Mouse (Mus musculus) lung, embryonic 15.5 days (tissue): ENCODE data around the gene Olfr1353. TPM values are rescaled to one million over a fixed set of nuclear protein-coding genes. Genes with fewer than 3 reads are reported as not detected.
"Not testable (repeated sequence)": the region's sequence is repeated elsewhere in the genome, so short reads cannot be mapped to it uniquely, and the experiment has no call there.

Experiments used
- ATAC-seq: fragments of 200-750 bp; cut with Nextera tagmentation; 2 replicates; pipeline ENCODE4 v1.8.0; 2017; ENCODE audit warnings: moderate number of reproducible peaks, borderline replicate concordance; ENCODE audit not compliant: low FRiP score, low TSS enrichment; ENCODE audit errors: extremely low read depth
- H3K27ac ChIP-seq: fragments of 300-500 bp; sonication (generic); 2 replicates; pipeline ENCODE4 v1.5.1; 2015; ENCODE audit warnings: moderate library complexity, mild to moderate bottlenecking, inconsistent platforms
- H3K27me3 ChIP-seq: fragments of 300-500 bp; sonication (generic); 2 replicates; pipeline ENCODE4 v1.6.1; 2015; ENCODE audit warnings: inconsistent platforms
- H3K36me3 ChIP-seq: fragments of 300-500 bp; sonication (generic); 2 replicates; pipeline ENCODE4 v1.6.1; 2015; ENCODE audit warnings: inconsistent platforms
- H3K4me1 ChIP-seq: fragments of 300-500 bp; sonication (generic); 2 replicates; pipeline ENCODE4 v1.6.1; 2015; ENCODE audit warnings: inconsistent platforms
- H3K4me2 ChIP-seq: fragments of 300-500 bp; sonication (generic); 2 replicates; pipeline ENCODE4 v1.6.1; 2015; ENCODE audit warnings: inconsistent platforms, mild to moderate bottlenecking, moderate library complexity
- H3K4me3 ChIP-seq: fragments of 300-500 bp; sonication (generic); 2 replicates; pipeline ENCODE4 v1.5.1; 2015; ENCODE audit warnings: mild to moderate bottlenecking, inconsistent platforms
- H3K9ac ChIP-seq: fragments of 300-500 bp; sonication (generic); 2 replicates; pipeline ENCODE4 v1.6.1; 2015; ENCODE audit warnings: inconsistent platforms
- H3K9me3 ChIP-seq: fragments of 300-500 bp; sonication (generic); 2 replicates; pipeline ENCODE4 v1.6.1; 2016; ENCODE audit warnings: inconsistent platforms
- WGBS: fragments of 180-500 bp; shearing (Covaris S2); methylation state at CpG from one replicate; pipeline ENCODE4 v1.1.7; 2015; 5-methylcytosine and 5-hydroxymethylcytosine counted together
- polyA plus RNA-seq: library from polyadenylated mRNA; unstranded; fragments of >200 nt; fragmentation: Nextera tagmentation; extraction: Ambion mirVana; gene quantifications from 2 replicates; pipeline ENCODE4 v1.2.1, GENCODE M21; 2015

Olfr1353 gene
- polyA plus RNA-seq, result not detected in 2 replicates

- ATAC-seq, result not testable (repeated sequence)
These were observed at the start of gene Olfr1353 for GRCm38 (mm10) chr10:78963009-78963408. Gene Olfr1353 (plus strand): TSS chr10:78963309.

GRCm38 (mm10) chr10:78950336-78950735 lies 12.8 kb upstream of the Olfr1353 start, which contains the start of gene Olfr8:
Gene Olfr8 (plus strand): TSS chr10:78950636.
- 80% methylated on average over 1 of the region's 1 CpGs for WGBS
- not testable (repeated sequence) for H3K4me3 ChIP-seq, H3K27me3 ChIP-seq

More at GRCm38 (mm10) chr10:78963009-78963408, at the start of gene Olfr1353:
- not testable (repeated sequence) for H3K27me3 ChIP-seq, H3K27ac ChIP-seq, H3K36me3 ChIP-seq, H3K4me1 ChIP-seq, H3K9me3 ChIP-seq, H3K9ac ChIP-seq, H3K4me3 ChIP-seq, H3K4me2 ChIP-seq

GRCm38 (mm10) chr10:78980750-78981149 lies 17.6 kb downstream of the Olfr1353 start, which contains the start of gene Olfr1352:
Gene Olfr1352 (plus strand): TSS chr10:78981050.
- ATAC-seq, result no peak
- no peak within 1 kb of the TSS for H3K4me2 ChIP-seq
- no peaks in the 10 kb centered on the region for H3K27me3 ChIP-seq
- H3K36me3 ChIP-seq, result no peaks in the 10 kb centered on the region
- no peaks in the 10 kb centered on the region for H3K9me3 ChIP-seq
- no peak within 1 kb of the TSS for H3K27ac ChIP-seq
- no peaks in the 10 kb centered on the region for H3K4me1 ChIP-seq
- no peak within 1 kb of the TSS for H3K9ac ChIP-seq
- no peak within 1 kb of the TSS for H3K4me3 ChIP-seq

More at GRCm38 (mm10) chr10:78950336-78950735, 12.8 kb upstream of the Olfr1353 start, which contains the start of gene Olfr8:
- not testable (repeated sequence) for H3K9ac ChIP-seq, H3K27ac ChIP-seq, ATAC-seq, H3K4me2 ChIP-seq, H3K36me3 ChIP-seq, H3K9me3 ChIP-seq, H3K4me1 ChIP-seq

- no peak within 1 kb of the TSS for H3K9ac ChIP-seq
- H3K9me3 ChIP-seq, result no peaks in the 10 kb centered on the region
- H3K4me2 ChIP-seq, result no peak within 1 kb of the TSS
- no peaks in the 10 kb centered on the region for H3K4me1 ChIP-seq
- WGBS, result 62% methylated on average over 1 of the region's 1 CpGs
- no peak for ATAC-seq
- no peaks in the 10 kb centered on the region for H3K36me3 ChIP-seq
- no peak within 1 kb of the TSS for H3K27ac ChIP-seq
- no peaks in the 10 kb centered on the region for H3K27me3 ChIP-seq
- no peak within 1 kb of the TSS for H3K4me3 ChIP-seq
These were observed 49.1 kb downstream of the Olfr1353 start, which contains the start of gene Olfr1351 for GRCm38 (mm10) chr10:79012172-79012571. Gene Olfr1351 (plus strand): TSS chr10:79012472.

Other genes starting within 250 kb of the Olfr1353 start
- gene Casp14, start 245.0 kb upstream of the Olfr1353 start, polyA plus RNA-seq, result 0.06 and 0.08 TPM in 2 replicates
- 0.09 TPM in 1 of 2 replicates, not detected in the other for gene Ccdc105, start 210.2 kb upstream of the Olfr1353 start, polyA plus RNA-seq
- 1.1 and 1.2 TPM in 2 replicates for gene Slc1a6, start 182.8 kb upstream of the Olfr1353 start, polyA plus RNA-seq
- gene Olfr1356, start 111.1 kb upstream of the Olfr1353 start, polyA plus RNA-seq, result not detected in 2 replicates
- gene Olfr1355, start 87.8 kb upstream of the Olfr1353 start, polyA plus RNA-seq, result not detected in 2 replicates
- not detected in 2 replicates for gene Olfr1354, start 50.1 kb upstream of the Olfr1353 start, polyA plus RNA-seq
- gene Olfr8, start 12.7 kb upstream of the Olfr1353 start, polyA plus RNA-seq, result not detected in 2 replicates
- not detected in 2 replicates for gene Olfr1352, start 17.7 kb downstream of the Olfr1353 start, polyA plus RNA-seq
- not detected in 2 replicates for gene Olfr1351, start 49.2 kb downstream of the Olfr1353 start, polyA plus RNA-seq
- not detected in 2 replicates for gene Olfr57, start 65.4 kb downstream of the Olfr1353 start, polyA plus RNA-seq
- 27.9 and 31.1 TPM in 2 replicates for gene 2610008E11Rik, start 134.3 kb downstream of the Olfr1353 start, polyA plus RNA-seq
- not detected in 2 replicates for gene Vmn2r80, start 185.5 kb downstream of the Olfr1353 start, polyA plus RNA-seq